Mouse (Mus musculus) mesoderm, embryonic 11.5 days (tissue): ENCODE data around the gene Usp38.

Experiments
- DNase-seq: peaks from one replicate; pipeline ENCODE4 v3.0.0-alpha.2; 2012; ENCODE audit warnings: low read depth, low spot score

Gene Usp38

GRCm38 (mm10) chr8:80961937-80962591 lies 52.7 kb downstream of the Usp38 start:
- DNase-seq = no peak

GRCm38 (mm10) chr8:80961070-80961609 lies 53.6 kb downstream of the Usp38 start:
- no peak for DNase-seq

GRCm38 (mm10) chr8:80959588-80960268 lies 55.0 kb downstream of the Usp38 start:
- DNase-seq = no peak

GRCm38 (mm10) chr8:80957776-80958175 lies 57.0 kb downstream of the Usp38 start:
- DNase-seq = no peak

- DNase-seq = no peak
These were observed 61.8 kb downstream of the Usp38 start for GRCm38 (mm10) chr8:80952973-80953372.

- DNase-seq = peak; percentile 12
These were observed 62.4 kb downstream of the Usp38 start for GRCm38 (mm10) chr8:80952235-80952915.

GRCm38 (mm10) chr8:80948405-80949183 lies 66.1 kb downstream of the Usp38 start:
- DNase-seq = peak; percentile 18

GRCm38 (mm10) chr8:80943742-80944141 lies 71.0 kb downstream of the Usp38 start:
- DNase-seq = no peak

- DNase-seq = no peak
These were observed 73.1 kb downstream of the Usp38 start for GRCm38 (mm10) chr8:80941621-80942020.

GRCm38 (mm10) chr8:80937814-80938650 lies 76.7 kb downstream of the Usp38 start:
- peak; percentile 30 for DNase-seq
